Mouse (Mus musculus) G1E (cell line): ENCODE measurements around the gene Tnik.

Experiments used
- CTCF ChIP-seq: IDR thresholded peaks from 2 replicates; pipeline ENCODE4 v1.5.1; 2012; ENCODE audit warnings: low read depth, low read length, inconsistent platforms, mixed read lengths
- GATA1 ChIP-seq: IDR thresholded peaks from 2 replicates; pipeline ENCODE4 v1.6.1; 2012; ENCODE audit warnings: borderline replicate concordance, low read length, inconsistent platforms, mixed read lengths
- GATA2 ChIP-seq: IDR thresholded peaks from 2 replicates; pipeline ENCODE4 v1.6.1; 2012; ENCODE audit warnings: low read depth, low read length, inconsistent platforms, borderline replicate concordance
- POLR2AphosphoS5 ChIP-seq: IDR thresholded peaks from 2 replicates; pipeline ENCODE4 v1.6.1; 2012; ENCODE audit warnings: low read depth, low read length, inconsistent platforms; ENCODE audit not compliant: insufficient replicate concordance

- no peak for TF ChIP-seq CTCF
- TF ChIP-seq GATA1, result no peak
- TF ChIP-seq POLR2AphosphoS5, result no peak
- no peak for TF ChIP-seq GATA2
These were observed 193.8 kb downstream of the Tnik start for GRCm38 (mm10) chr3:28456842-28457241.
